Mouse (Mus musculus): Measurements from ENCODE around the gene Ptprd. TPM values are rescaled to one million over a fixed set of nuclear protein-coding genes. Genes with fewer than 3 reads are reported as not detected.

The Ptprd gene
- total RNA-seq, 4 experiments from 2014 or later: 5.5 to 10.7 (median 7.3) TPM

- no peak for DNase-seq (ENCODE audit: low spot score)
Observed at GRCm38 (mm10) chr4:76409159-76409558, 1802.6 kb downstream of the Ptprd start.

DNA sequence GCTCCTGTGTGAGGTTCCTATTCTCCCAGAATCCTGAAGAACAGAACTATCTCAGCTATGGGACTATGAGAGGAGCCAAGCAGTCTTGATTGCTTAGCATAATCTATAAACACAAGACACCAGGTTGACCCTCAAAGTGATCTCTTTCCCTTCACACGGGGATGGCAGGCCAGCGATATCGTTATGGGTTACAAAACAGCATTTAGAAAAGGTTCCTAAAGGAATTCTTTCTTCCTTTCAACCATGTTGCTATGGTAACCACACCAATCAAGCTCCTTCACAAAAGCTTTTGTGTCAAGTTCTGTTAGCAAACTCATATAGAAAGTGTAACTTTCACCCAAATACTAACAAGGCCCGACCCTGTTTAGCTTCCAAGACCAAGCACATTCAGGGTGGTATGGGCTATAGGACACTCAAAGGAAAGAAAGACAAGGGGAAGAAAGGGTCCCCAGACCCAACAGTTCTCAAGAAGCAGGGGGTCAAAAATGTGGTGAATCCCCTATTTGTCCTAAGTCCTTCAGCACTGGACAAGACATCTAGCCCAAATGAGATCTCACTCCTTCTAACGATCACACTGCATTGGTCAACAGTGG is 1805.8 kb downstream of the Ptprd start:
- DNase-seq (ENCODE audit: low spot score): no peak

- no peak for DNase-seq (ENCODE audit: low spot score)
Observed at GRCm38 (mm10) chr4:76403219-76403618, 1808.5 kb downstream of the Ptprd start.

DNA sequence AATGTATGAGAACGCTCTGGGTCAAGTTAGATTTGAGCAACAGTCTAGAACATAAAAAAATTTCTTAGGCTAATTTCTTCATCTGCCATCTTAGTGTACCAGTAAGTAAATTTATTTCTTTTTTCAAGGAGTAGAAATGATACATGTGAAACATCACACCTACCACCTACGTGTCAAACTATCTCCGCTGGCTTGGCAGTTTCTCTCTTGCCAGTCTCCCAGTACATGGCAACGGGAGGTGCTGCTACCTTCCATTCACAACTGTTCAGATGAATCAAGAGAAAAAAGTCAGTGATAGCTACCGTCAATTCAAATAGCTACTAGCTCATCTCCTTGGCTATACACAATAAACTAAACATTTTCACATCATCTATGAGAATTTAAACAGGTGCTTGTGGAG is 1823.9 kb downstream of the Ptprd start:
- DNase-seq (ENCODE audit: low spot score): no peak

DNA sequence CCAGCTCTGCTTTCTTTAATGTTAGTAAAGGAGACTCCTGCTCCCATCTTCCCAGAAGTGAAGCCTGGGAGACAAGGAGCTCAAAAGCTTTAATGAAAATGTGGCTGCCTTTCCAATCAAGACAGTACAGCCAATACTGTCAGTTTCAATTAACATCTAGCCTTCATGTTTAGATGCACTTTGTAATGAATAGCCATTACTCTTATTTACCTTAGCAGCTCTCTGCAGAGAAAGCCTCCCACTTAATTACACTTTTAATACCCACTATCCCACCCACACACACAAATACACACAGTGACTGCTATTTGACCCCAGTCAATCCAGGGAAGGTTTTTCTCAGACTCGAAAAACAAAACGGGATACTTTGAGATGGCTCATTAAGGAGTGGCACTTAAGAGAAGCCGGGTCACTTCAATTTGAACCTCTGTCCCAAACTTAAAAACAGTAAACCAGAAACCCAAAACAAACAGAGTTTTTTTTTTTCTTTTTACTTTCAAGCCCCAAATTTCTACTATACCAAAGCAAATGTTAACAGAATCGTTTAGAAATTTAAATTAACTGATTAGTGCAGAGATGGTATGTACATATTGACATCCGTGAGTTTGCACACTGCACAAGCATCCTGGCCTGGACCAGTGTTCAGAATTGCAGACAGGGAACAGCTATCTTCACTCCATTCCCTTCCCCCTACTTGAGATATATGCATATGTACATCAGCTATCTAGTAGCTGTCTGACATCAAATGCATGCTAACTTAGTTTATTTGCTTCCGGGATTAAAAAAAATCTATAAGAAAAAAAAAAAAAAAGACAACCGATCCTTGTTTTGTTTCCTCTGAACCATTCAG is 1824.6 kb downstream of the Ptprd start:
- no peak for DNase-seq (ENCODE audit: low spot score)

GRCm38 (mm10) chr4:76385818-76386217 is 1825.9 kb downstream of the Ptprd start:
- DNase-seq (ENCODE audit: low spot score): no peak

GRCm38 (mm10) chr4:76380312-76380917 is 1831.3 kb downstream of the Ptprd start:
- DNase-seq (ENCODE audit: low spot score): no peak

DNA sequence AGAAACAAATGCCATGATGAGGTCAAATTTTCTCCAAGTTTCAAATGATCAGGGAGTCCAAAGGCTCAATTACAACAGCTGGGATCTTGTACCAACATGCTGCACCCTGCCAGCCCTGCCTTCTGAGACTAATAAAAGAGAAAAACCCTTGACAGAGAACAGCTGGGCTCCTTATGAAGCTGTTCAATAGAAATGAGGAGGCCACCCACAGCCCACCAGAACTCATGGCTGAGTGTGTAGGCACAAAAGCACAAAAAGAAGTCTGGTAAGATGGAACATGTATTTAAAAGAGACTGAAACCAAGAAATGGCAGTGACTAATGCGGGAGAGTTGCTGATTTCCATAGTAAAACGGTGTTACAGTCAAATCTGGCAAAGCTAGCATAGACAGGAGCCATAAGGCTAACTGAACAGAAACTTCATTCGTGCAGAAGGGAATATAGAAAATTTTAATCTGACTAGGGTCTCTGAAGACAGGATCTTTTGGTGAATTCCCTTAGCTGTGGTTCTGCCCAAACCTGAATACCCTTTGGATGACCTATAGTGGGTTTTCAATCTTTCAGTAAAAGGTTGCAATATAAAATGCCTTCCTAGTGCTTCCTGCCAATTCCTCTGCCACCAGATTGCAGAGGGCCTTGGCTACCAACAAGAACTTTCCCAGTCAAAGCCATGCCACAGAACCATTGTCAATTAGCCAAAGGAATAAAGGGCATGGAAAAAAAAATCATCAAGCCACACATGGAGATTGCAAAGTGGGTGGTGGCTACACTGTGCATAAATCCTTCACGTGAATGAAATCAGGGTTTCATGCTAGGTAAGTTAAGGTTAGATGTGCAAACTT is 1841.5 kb downstream of the Ptprd start:
- DNase-seq (ENCODE audit: low spot score): peak; percentile 14

- DNase-seq (ENCODE audit: low spot score): no peak
Observed at GRCm38 (mm10) chr4:76369101-76369500, 1842.7 kb downstream of the Ptprd start.

DNA sequence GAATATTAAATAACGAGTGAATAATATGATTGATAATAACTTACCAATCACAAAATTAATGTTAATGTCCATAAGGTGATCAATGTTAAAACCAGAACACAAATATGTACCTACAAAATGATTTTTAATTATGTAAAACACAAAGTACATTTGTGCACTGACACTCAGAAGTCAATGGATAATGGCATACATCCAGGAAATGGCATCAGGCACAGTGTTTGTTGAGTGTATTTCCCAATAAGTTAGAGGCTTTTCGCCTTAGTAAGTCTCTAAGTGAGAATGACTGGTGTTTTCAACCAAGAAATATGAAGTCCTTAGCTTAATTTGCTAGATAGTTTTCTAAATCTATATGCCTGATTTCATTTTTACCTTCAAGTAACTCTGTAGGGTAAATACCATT is 1843.5 kb downstream of the Ptprd start:
- no peak for DNase-seq (ENCODE audit: low spot score)

GRCm38 (mm10) chr4:76367285-76367684 is 1844.5 kb downstream of the Ptprd start:
- no peak for DNase-seq (ENCODE audit: low spot score)

DNA sequence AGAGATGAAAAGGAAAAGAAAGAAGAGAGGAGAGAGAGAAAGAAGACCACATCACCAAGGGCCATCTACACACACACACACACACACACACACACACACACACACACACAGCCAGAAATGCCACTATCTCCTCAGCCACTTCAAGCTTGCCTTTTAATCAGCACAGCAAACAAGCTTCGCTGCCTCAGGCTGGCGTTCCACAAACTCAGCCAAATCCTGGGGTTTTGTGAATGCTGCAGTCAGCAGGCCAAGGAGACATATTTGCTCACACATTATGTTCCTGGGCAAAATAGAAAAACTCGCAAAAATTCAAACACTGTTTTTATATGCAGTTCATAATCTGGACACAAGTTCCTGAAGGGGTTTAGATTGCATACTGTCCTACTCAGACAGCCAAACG is 1845.9 kb downstream of the Ptprd start:
- no peak for DNase-seq (ENCODE audit: low spot score)

DNA sequence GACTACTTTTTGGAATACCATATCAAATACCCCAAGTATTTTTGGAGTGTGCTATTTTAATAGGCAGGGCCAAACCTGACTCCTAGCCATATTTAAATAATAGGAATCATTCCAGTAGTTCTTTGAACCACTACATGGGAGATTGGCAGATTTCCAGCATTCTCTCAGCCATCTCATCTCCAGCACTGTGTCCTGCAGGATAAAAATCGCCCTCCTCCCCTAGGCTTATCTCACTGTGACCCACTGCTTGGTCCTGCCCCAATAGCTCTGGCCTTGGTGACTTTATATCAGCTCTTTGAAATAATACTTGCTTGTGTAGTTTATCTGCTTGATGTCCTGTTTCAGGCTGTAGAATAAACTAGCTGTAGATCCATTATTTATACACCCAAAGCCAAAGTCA is 1850.2 kb downstream of the Ptprd start:
- DNase-seq (ENCODE audit: low spot score): no peak

GRCm38 (mm10) chr4:76354167-76354566 is 1857.6 kb downstream of the Ptprd start:
- DNase-seq (ENCODE audit: low spot score): no peak

DNA sequence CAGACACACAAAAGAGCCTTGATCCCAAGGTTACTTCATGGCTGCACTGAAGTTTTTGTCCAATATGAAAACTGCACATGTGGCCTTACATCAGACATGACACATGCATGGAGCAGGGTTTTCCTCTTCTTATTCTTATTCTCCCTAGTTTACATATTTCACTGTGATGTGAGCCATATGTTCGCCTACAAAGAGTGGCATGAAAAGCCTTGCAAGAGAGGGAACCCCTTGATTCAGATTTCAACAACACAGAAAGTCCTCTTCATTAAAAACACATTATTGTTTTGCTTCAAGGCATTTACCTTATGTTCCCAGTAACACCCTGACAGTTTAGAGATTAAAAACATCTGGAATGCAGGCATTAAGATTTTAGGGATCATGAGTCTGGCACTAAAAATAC is 1859.3 kb downstream of the Ptprd start:
- DNase-seq (ENCODE audit: low spot score): no peak

GRCm38 (mm10) chr4:76351201-76351979 is 1860.4 kb downstream of the Ptprd start:
- no peak for DNase-seq (ENCODE audit: low spot score)

- DNase-seq (ENCODE audit: low spot score): no peak
Observed at GRCm38 (mm10) chr4:76350241-76350962, 1861.4 kb downstream of the Ptprd start.

GRCm38 (mm10) chr4:76344059-76344458 is 1867.7 kb downstream of the Ptprd start:
- no peak for DNase-seq (ENCODE audit: low spot score)

DNA sequence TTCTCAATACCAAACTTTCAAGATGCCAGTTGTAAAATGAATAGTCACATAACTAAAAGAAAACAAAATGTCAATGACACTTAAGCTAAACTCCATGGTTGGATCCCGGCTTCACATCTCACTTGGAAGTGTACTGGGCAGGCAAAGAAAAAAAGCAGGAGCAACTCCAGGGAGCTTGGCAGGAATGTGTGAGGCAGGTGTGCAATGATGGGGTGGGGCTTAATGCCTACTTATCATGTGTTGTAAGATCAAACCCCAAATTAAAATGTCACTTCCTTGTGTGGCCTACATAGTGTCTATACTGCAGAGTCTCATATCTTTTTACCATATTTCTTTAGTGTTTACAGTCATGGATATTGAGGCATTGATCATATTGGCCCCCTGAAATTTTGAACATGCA is 1873.8 kb downstream of the Ptprd start:
- no peak for DNase-seq (ENCODE audit: low spot score)

DNA sequence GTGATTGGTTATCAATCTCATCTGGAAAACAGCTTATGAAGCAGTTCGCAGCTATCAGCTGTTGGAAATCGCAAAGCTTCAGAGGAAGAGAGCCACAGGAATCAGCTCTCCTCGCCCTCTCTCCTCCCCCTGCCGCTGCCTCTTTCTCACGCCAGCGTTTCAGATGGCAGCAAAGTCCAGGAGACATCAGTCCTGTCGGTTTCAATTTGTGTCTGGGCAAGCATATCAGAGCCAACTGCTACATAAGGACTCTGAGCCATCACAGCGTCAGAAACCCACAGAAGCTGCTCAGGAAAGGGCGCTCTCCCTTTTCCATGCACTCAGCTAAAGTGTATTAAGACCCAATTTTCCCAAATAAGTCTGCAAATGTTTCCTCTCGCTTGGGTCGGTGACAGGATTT is 1884.4 kb downstream of the Ptprd start:
- DNase-seq (ENCODE audit: low spot score): no peak

GRCm38 (mm10) chr4:76325646-76326045 is 1886.1 kb downstream of the Ptprd start:
- DNase-seq (ENCODE audit: low spot score): no peak
